Mouse (Mus musculus) liver, adult 2 months (tissue): ENCODE results near the gene Heg1.

Experiments used
- CTCF ChIP-seq: fragments of 200-500 bp; IDR thresholded peaks from 2 replicates; pipeline ENCODE4 v1.5.1; 2011; ENCODE audit warnings: low read depth, low read length, control low read depth
- POLR2A ChIP-seq: fragments of 200-500 bp; IDR thresholded peaks from 2 replicates; pipeline ENCODE4 v1.6.1; 2011; ENCODE audit warnings: low read length, control low read depth; ENCODE audit not compliant: insufficient read depth; ENCODE audit errors: extremely low read depth

- TF ChIP-seq CTCF (no peak), POLR2A (no peak)
Observed at GRCm38 (mm10) chr16:33766757-33767156, 82.6 kb downstream of the Heg1 start.
